Mouse (Mus musculus): Measurements from ENCODE around the gene Ddah2.
A peak's percentile ranks its signal among the peaks of the same experiment; 100 is the strongest.

The Ddah2 gene

GRCm38 (mm10) chr17:35105740-35106389 is 47.0 kb downstream of the Ddah2 start:
- peak; percentile 49 for DNase-seq

GRCm38 (mm10) chr17:35106522-35106921 is 47.7 kb downstream of the Ddah2 start:
- no peak for DNase-seq

GRCm38 (mm10) chr17:35108097-35108496 is 49.3 kb downstream of the Ddah2 start, which contains the start of gene Ly6g5c:
Gene Ly6g5c (plus strand): TSS chr17:35108279.
- no peak for DNase-seq
